Mouse (Mus musculus): ENCODE measurements around the gene Lef1. TPM values are rescaled to one million over a fixed set of nuclear protein-coding genes. Genes with fewer than 3 reads are reported as not detected.

The Lef1 gene
- polyA plus RNA-seq, 1 experiment = not detected

DNA sequence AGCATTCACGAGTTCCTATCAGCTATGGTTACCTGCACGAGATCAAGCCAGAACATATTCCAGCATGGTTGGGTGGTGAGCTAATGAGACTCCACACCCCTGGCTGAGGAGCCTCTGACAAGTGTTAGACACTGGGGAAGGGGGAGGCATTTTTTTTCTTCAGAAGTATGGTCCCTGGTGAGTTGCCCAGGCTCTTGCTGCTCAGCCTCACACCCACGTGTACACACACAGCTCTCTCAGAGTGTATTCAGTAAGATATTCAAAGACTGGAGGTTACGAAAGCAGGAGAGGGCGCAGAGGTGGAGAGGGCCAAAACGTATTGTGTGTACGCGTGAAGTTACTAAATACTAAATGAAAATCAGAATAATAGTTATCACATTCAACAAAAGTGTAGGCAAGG is 155.2 kb downstream of the Lef1 start:
- no peak for TF ChIP-seq GATA1 (IDR thresholded peaks at IDR 0.05; ENCODE audit: low read length)

DNA sequence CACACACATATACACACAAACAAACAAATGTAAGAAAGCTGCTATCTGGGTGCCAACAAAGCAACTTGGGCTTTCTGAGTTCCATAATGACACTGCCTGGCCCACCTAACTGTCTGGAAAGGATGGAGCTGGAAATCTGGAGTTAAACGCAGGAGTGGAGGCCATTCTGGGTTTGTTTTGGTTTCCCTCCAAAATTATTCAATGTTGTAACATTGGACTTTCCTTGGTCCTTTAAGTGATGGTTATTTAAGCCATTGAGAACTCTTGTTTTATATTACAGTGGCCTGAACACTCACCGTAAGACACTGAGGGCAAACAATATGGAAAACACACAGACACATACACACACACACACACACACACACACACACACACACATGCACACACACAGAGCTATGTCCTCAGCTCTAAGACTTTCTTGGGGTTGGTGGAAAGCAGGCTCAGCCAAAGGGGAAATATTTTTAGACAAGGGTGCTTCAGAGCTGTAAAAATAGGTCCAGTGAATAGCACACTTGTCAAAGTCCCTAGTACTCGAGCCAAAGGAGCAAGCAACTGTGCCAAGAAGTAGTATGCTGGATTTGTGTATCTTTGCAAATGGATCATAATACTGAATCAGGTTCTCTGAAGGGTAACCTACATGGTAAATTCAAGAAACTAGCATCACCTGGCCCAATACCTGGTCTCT is 156.2 kb downstream of the Lef1 start:
- no peak for TF ChIP-seq GATA1 (IDR thresholded peaks at IDR 0.05; ENCODE audit: low read length)

DNA sequence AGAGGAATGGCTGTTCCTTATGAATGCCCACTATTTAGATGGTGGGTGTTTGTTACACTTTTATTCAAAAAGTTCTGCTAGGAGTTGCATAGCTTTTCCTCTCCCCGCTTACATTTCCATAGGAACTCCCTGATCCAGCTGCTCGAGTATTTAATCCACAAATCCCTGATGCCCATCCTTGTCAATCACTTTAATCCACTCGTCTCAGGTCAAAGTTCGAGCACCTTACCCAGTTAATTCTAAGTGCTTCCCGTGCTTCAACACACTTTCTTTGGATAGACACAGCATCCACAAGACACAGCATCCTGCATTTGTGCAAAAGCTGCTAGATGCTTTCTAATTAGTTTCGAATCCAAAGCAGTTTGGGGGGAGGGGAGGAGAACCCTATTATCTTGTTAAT is 160.1 kb downstream of the Lef1 start:
- no peak for TF ChIP-seq GATA1 (IDR thresholded peaks at IDR 0.05; ENCODE audit: low read length)

DNA sequence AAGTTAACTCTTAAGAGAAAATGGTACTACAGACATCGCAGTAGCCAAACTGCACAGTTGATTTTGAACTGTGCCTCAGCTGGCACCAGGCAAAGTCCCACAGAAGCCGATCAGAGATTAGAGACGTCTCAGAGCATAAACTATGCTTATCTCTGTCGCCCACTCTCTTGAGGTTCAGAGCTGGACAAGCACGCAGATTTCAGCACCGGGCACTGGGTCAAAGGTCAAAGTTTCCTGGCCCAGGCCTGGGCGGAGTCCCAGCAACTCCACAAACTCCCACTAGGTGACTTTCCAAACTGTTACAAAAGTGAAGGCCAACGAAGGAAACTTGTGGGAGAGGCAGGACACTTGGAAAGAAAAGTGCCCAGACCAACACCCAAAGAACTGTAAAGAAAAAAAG is 160.9 kb downstream of the Lef1 start:
- no peak for TF ChIP-seq GATA1 (IDR thresholded peaks at IDR 0.05; ENCODE audit: low read length)

DNA sequence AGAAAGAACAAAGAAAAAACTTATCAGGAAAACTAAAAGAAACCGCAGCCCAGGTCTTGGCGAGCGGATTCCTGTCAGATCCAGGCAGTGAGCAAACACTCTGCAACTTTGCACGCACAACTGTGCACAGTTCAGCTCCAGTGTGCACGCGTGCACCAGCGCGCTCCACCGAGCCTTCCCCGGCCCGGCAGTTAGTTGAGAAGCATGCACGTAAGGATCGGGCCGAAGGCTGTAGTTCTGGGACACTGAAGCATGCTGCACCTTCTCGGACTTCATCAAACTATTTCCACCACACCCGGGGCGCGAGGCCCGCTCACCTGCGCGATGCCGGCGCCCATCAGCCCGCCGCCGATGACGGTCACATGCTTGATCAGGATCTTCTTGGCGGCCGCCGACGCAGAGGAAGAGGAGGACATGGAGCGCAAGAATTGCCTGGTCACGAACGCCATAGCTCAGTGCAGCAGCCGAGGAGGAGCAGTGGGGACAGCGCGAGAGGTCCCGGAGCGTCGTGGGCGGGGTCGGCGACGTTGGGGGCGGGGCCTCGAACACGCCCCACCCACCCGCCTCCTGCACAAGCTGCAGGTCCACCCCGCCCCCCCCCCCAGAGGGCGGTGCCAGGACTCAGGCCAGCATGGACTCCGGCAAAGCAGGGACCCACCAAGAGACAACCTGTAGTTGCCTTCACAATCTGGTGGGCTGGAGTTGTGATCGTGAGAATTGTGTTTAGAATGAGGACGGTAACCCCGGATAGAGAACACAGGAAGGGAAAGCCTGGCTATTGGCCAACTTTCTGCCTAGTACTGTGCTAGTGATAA is 161.5 kb downstream of the Lef1 start, which contains the start of gene Hadh:
Hadh (minus strand) TSS at position 543 of the 815 bp plus-strand sequence.
- TF ChIP-seq GATA1 (IDR thresholded peaks at IDR 0.05; ENCODE audit: low read length) = no peak

DNA sequence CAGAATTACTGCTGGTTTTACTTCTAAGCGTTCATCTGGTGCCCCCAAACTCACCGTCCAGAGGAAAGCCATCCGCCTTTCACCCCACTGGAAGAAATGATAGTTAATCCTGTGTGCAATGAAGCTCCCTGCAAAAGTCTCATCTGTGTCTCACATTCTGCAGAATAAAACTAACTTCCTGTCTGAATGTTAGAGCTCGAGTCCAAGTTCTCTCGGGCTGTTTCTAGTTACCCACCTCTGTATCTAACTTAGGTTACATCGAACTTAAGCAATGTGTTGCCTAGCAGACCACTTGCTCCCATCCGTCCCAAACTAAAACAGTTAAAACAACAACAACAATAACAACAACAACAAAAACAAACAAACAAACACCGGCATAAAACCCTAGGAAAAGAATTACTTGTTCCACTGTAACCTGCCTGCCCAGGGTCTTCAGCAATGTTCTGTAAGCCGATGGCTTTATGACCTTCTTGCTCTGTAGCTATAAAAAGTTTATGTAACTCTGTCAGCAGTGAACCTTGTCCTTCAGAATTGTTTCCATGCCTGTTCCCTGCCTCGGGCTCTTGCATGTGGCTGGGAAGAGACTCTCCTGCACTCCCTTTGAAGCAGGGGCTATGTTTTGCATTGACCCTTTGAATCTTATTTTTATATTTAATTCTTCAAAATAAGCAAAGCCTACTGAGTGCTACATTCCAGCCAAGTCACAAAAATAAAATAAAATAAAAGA is 162.3 kb downstream of the Lef1 start:
- no peak for TF ChIP-seq GATA1 (IDR thresholded peaks at IDR 0.05; ENCODE audit: low read length)

Other genes with a start within 250 kb of the Lef1 start
- 26.6 and 36.3 TPM in 2 replicates for gene Hadh, start 161.6 kb downstream of the Lef1 start, polyA plus RNA-seq (2012)
- gene Cyp2u1, start 192.8 kb downstream of the Lef1 start, polyA plus RNA-seq (2012) = not detected in 2 replicates

All from G1E-ER4 (cell line).